ENCODE assay signal across 8 mouse cellular contexts in the genomic region with DNA sequence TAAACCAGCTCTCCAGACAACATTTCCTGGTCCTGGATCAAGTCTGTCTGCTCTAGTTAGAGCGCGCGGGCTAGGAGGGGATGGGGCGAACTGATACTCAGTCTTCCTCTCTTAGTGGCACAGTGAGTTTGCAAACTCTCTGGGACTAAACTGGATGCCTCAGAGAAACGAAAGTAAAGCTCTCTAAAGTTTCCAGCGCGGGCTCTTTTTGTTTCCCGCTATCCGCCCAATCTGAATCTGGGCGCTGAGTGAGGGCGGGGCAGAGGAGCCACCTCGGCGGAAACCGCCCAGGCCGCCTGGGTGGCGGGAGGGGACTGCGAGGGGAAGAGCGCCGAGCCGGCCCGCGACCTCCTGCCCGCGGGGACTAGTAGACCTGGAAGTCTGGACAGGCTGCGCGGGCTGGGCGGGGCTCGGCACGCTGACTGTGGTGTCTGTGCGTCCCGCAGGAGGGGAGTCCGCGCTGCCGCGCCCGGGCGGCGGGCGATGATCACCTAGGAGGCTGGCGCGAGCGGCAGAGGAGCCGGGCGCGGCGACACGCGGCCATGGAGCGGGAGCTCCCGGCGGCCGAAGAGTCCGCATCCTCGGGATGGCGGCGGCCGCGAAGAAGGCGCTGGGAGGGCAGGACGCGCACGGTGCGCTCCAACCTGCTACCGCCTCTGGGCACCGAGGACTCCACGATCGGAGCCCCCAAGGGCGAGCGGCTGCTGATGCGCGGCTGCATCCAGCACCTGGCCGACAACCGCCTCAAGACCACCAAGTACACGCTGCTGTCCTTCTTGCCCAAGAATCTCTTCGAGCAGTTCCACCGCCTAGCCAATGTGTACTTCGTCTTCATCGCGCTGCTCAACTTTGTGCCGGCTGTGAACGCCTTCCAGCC. TPM values are rescaled to one million over a fixed set of nuclear protein-coding genes. Genes with fewer than 3 reads are reported as not detected.
DNase-seq lines count a peak whose midpoint lies in the region; ATAC-seq and TF ChIP-seq lines count a peak whose summit lies in the region.

No protein-coding gene starts in this region.

- no peak overlapping the region for H3K27ac ChIP-seq in bone marrow macrophage, adult 2 months (ENCODE audit: insufficient read depth, low read depth, low read length)
- H3K27ac ChIP-seq in forebrain, embryonic 12.5 days = peak overlapping the region; percentile 59

- intact Hi-C loops in heart, postnatal 10 days (cut with DNase I) = no loop called here

- H3K9ac ChIP-seq in forebrain, embryonic 12.5 days = peak overlapping the region; percentile 76

- peaks cover 13% of the 10 kb centered on the region; the same call in 1 of the 2 replicates for H3K27me3 ChIP-seq in forebrain, embryonic 12.5 days

- WGBS in forebrain, embryonic 12.5 days = under 1% methylated on average over 79 of the region's 81 CpGs

- H3K36me3 ChIP-seq in forebrain, embryonic 12.5 days (replicated peaks) = no peaks in the 10 kb centered on the region

- TF ChIP-seq CTCF in bone marrow macrophage, adult 2 months (IDR thresholded peaks at IDR 0.05; ENCODE audit: low read depth, low read length) = no peak

- no peaks in the 10 kb centered on the region for H3K4me1 ChIP-seq in bone marrow macrophage, adult 2 months (ENCODE audit: control insufficient read depth, insufficient read depth, low read length)
- H3K4me1 ChIP-seq in forebrain, embryonic 12.5 days = peaks cover 8% of the 10 kb centered on the region; the same call in 1 of the 2 replicates

- H3K4me3 ChIP-seq in bone marrow macrophage, adult 2 months (ENCODE audit: insufficient read depth, low read length) = peak overlapping the region; percentile 56
- peak overlapping the region; percentile 73 for H3K4me3 ChIP-seq in forebrain, embryonic 12.5 days (replicated peaks)

- peak; percentile 86 for DNase-seq in CD4-positive, CD25-positive, alpha-beta regulatory T cell, adult 2 months (ENCODE audit: low read depth, low spot score)
- peak; percentile 64 to 66 for DNase-seq in heart, postnatal 10 days
- peak; percentile 48 to 72 for DNase-seq in kidney, postnatal 36 days
- DNase-seq in lung, postnatal 25 days (ENCODE audit: low spot score) = peak; percentile 65
- peak; percentile 37 for DNase-seq in ovary, postnatal 14 days (ENCODE audit: low spot score)
- peak; percentile 86 for DNase-seq in thymus, postnatal 14 days

- no peaks in the 10 kb centered on the region for H3K9me3 ChIP-seq in forebrain, embryonic 12.5 days

- H3K4me2 ChIP-seq in forebrain, embryonic 12.5 days = peak overlapping the region; percentile 91

- peak; percentile 95 for ATAC-seq in forebrain, embryonic 12.5 days (ENCODE audit: low FRiP score)

- TF ChIP-seq POLR2A in bone marrow macrophage, adult 2 months (IDR thresholded peaks at IDR 0.05; ENCODE audit: borderline replicate concordance, low read depth, low read length) = no peak

RNA-seq across cellular contexts. Expression of a gene that starts 2.2 kb away (rescaled TPM):
- polyA plus RNA-seq in bone marrow macrophage, adult 2 months (2012; ENCODE audit: insufficient read depth, insufficient read length, missing spikeins) = 2.8 and 3.0 TPM in 2 replicates
- polyA plus RNA-seq in forebrain, embryonic 12.5 days (2016; fragmentation: Nextera tagmentation; extraction: Ambion mirVana) = 3.6 and 4.0 TPM in 2 replicates
- total RNA-seq in heart, postnatal 10 days (2021) = 1 to 10 TPM; 2.4 TPM
